Mouse (Mus musculus) embryonic fibroblast, embryonic 13.5 days (primary cell): ENCODE measurements around the gene Med28.

ENCODE experiments used
- CTCF ChIP-seq: IDR thresholded peaks from 2 replicates; pipeline ENCODE4 v1.5.1; 2011; ENCODE audit warnings: mild to moderate bottlenecking, control low read depth, low read length, moderate library complexity, borderline replicate concordance; ENCODE audit not compliant: insufficient read depth
- POLR2A ChIP-seq: IDR thresholded peaks from 2 replicates; pipeline ENCODE4 v1.6.1; 2011; ENCODE audit warnings: low read depth, mild to moderate bottlenecking, control low read depth, low read length, moderate library complexity

DNA sequence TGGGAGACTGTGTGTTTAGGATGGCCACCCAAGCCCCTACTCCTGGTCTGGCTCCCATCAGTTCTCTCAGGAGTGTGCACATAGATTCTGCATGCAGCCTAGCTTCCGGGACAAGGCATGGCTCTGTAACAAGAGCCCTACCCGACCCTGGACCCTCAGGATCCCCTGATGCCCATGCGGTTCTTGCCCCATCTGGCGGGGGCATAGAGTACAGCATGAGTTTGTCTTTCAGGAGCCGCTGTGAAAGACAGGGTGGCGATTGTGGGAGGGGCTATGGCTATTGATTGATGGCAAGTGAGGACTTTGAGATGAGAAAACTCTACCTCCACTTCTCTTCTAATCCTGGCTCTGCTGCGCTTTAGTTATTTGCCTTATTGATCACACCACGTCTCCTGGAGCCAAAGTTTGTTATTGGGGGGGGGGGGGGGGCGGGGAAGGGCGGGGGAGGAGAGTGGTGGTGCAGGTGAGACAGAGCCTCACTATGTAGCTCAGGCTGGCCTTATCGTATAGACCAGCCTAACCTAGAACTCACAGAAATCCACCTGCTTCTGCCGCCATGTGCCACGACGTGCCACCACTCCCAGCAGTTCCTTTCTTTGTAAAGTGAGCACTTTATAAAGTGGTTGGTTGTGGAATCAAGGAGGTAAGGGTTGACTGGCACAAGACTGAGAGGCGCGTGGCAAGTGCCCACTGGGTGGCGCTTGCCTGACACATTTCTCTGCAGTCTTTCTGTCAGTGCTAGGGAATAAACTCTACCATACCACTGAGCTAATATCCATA lies 14.5 kb downstream of the Med28 start:
- peak; percentile 33; the same call in 1 of the 2 replicates for TF ChIP-seq CTCF
- no peak for TF ChIP-seq POLR2A
